ENCODE assay signal across 7 mouse cellular contexts in the genomic region with DNA sequence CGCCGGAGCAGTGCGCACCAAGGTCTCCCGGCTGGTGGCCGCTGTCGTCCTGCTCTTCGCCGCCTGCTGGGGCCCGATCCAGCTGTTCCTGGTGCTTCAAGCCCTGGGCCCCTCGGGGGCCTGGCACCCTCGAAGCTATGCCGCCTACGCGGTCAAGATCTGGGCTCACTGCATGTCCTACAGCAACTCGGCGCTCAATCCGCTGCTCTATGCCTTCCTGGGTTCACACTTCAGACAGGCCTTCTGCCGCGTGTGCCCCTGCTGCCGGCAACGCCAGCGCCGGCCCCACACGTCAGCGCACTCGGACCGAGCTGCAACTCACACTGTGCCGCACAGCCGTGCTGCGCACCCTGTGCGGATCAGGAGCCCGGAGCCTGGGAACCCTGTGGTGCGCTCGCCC. TPM values are rescaled to one million over a fixed set of nuclear protein-coding genes. Genes with fewer than 3 reads are reported as not detected.
A peak's percentile ranks its signal among the peaks of the same experiment; 100 is the strongest.
DNase-seq lines count a peak whose midpoint lies in the region; ATAC-seq and TF ChIP-seq lines count a peak whose summit lies in the region.

No protein-coding gene starts in this region.

- H3K9ac ChIP-seq in forebrain, embryonic 11.5 days (ENCODE audit: low read length): no peak overlapping the region

- no peak overlapping the region for H3K27ac ChIP-seq in left cerebral cortex, adult 2 months
- H3K27ac ChIP-seq in forebrain, embryonic 11.5 days (ENCODE audit: low read depth, low read length): no peak overlapping the region
- H3K27ac ChIP-seq in limb, embryonic 10.5 days: no peak overlapping the region; the same call in 1 of the 2 replicates

- intact Hi-C loops in left cerebral cortex, adult 2 months (cut with DNase I): no loop called here
- intact Hi-C loops in left cerebral cortex, postnatal 4 days (cut with DNase I): loop anchor here (10.0 kb wide), 1 partner anchor 87 kb away; no protein-coding TSS in a partner anchor

- no peak for ATAC-seq in forebrain, embryonic 11.5 days (replicated peaks; ENCODE audit: low FRiP score)
- ATAC-seq in activated CD4-positive, CD25-positive, alpha-beta regulatory T cell, adult 4 months: no peak

- H3K9me3 ChIP-seq in forebrain, embryonic 11.5 days (ENCODE audit: control insufficient read depth, low read length): no peaks in the 10 kb centered on the region
- H3K9me3 ChIP-seq in limb, embryonic 10.5 days (replicated peaks): no peaks in the 10 kb centered on the region

- H3K4me1 ChIP-seq in forebrain, embryonic 11.5 days (replicated peaks; ENCODE audit: control insufficient read depth, insufficient read depth, low read length): peaks cover 14% of the 10 kb centered on the region; the same call in 1 of the 2 replicates
- H3K4me1 ChIP-seq in limb, embryonic 10.5 days: peaks cover 64% of the 10 kb centered on the region

- peak overlapping the region; percentile 21; the same call in 1 of the 2 replicates for H3K4me2 ChIP-seq in forebrain, embryonic 11.5 days (ENCODE audit: low read depth, low read length, severe bottlenecking)

- peak overlapping the region; percentile 4; the same call in 1 of the 2 replicates for H3K4me3 ChIP-seq in left cerebral cortex, adult 2 months
- H3K4me3 ChIP-seq in forebrain, embryonic 11.5 days (ENCODE audit: low read depth, low read length): peak overlapping the region; percentile 17; the same call in 1 of the 2 replicates
- peak overlapping the region; percentile 43 for H3K4me3 ChIP-seq in limb, embryonic 10.5 days

- WGBS in forebrain, embryonic 11.5 days: 1% methylated on average over 34 of the region's 34 CpGs
- 1% methylated on average over 34 of the region's 34 CpGs for WGBS in limb, embryonic 10.5 days

- TF ChIP-seq CTCF in left cerebral cortex, adult 2 months (IDR thresholded peaks at IDR 0.05): no peak

- DNase-seq in left cerebral cortex, adult 2 months (ENCODE audit: extremely low spot score in 1 of 2, low spot score in 2 of 2): no peak
- DNase-seq in left cerebral cortex, postnatal 4 days: no peak
- DNase-seq in forebrain, embryonic 11.5 days (ENCODE audit: low spot score): no peak
- peak; percentile 65 for DNase-seq in limb, embryonic 10.5 days (ENCODE audit: low spot score)
- DNase-seq in retina, embryonic 14.5 days (ENCODE audit: low spot score): peak; percentile 47
- no peak for DNase-seq in adrenal gland, postnatal 4 days (ENCODE audit: low spot score in 2 of 2)

- H3K27me3 ChIP-seq in forebrain, embryonic 11.5 days (ENCODE audit: control insufficient read depth, insufficient read depth, low read length): peaks cover 65% of the 10 kb centered on the region
- H3K27me3 ChIP-seq in limb, embryonic 10.5 days (ENCODE audit: low read depth, poor library complexity, severe bottlenecking): peaks cover 72% of the 10 kb centered on the region

- no peaks in the 10 kb centered on the region for H3K36me3 ChIP-seq in forebrain, embryonic 11.5 days (ENCODE audit: control insufficient read depth, insufficient read depth, low read length)
- H3K36me3 ChIP-seq in limb, embryonic 10.5 days: no peaks in the 10 kb centered on the region

RNA-seq across cellular contexts. Expression of a gene that starts 0.6 kb away (rescaled TPM):
- 100 to 1,000 TPM; 318 to 346 TPM for total RNA-seq in left cerebral cortex, adult 2 months (2021)
- total RNA-seq in left cerebral cortex, postnatal 4 days (2021): 100 to 1,000 TPM; 307 to 309 TPM
- 135 and 145 TPM in 2 replicates for polyA plus RNA-seq in forebrain, embryonic 11.5 days (2014; fragmentation: Nextera tagmentation; extraction: Ambion mirVana)
- polyA plus RNA-seq in limb, embryonic 10.5 days (2016; fragmentation: Nextera tagmentation; extraction: Ambion mirVana): 116 and 143 TPM in 2 replicates
- polyA plus RNA-seq in activated CD4-positive, CD25-positive, alpha-beta regulatory T cell, adult 4 months (2017; shearing (Covaris generic)): 100 to 1,000 TPM in 1 of 2 experiments, 10 to 100 TPM in 1; 92.3 to 122 TPM
- 100 to 1,000 TPM; 119 to 133 TPM for total RNA-seq in adrenal gland, postnatal 4 days (2021)

RNA-seq across cellular contexts. Expression of a gene that starts 4.8 kb away (rescaled TPM):
- 1 to 10 TPM; 6.6 to 9.1 TPM for total RNA-seq in left cerebral cortex, adult 2 months (2021)
- total RNA-seq in left cerebral cortex, postnatal 4 days (2021): 1 to 10 TPM; 5.0 to 6.8 TPM
- polyA plus RNA-seq in forebrain, embryonic 11.5 days (2014; fragmentation: Nextera tagmentation; extraction: Ambion mirVana): 0.55 and 1.0 TPM in 2 replicates
- polyA plus RNA-seq in limb, embryonic 10.5 days (2016; fragmentation: Nextera tagmentation; extraction: Ambion mirVana): 0.31 and 0.49 TPM in 2 replicates
- under 1 TPM in 1 of 2 experiments, not detected in 1; 0.22 TPM for polyA plus RNA-seq in activated CD4-positive, CD25-positive, alpha-beta regulatory T cell, adult 4 months (2017; shearing (Covaris generic))
- total RNA-seq in adrenal gland, postnatal 4 days (2021): 1 to 10 TPM in 1 of 2 experiments, under 1 TPM in 1; 0.87 to 1.6 TPM

RNA-seq across cellular contexts. Expression of a gene that starts 5.3 kb away (rescaled TPM):
- 1 to 10 TPM; 5.7 to 10.0 TPM for total RNA-seq in left cerebral cortex, adult 2 months (2021)
- 1 to 10 TPM; 6.3 to 9.5 TPM for total RNA-seq in left cerebral cortex, postnatal 4 days (2021)
- polyA plus RNA-seq in forebrain, embryonic 11.5 days (2014; fragmentation: Nextera tagmentation; extraction: Ambion mirVana): 5.4 and 6.6 TPM in 2 replicates
- polyA plus RNA-seq in limb, embryonic 10.5 days (2016; fragmentation: Nextera tagmentation; extraction: Ambion mirVana): 18.2 and 29.4 TPM in 2 replicates
- 1 to 10 TPM; 2.1 to 2.5 TPM for polyA plus RNA-seq in activated CD4-positive, CD25-positive, alpha-beta regulatory T cell, adult 4 months (2017; shearing (Covaris generic))
- total RNA-seq in adrenal gland, postnatal 4 days (2021): 10 to 100 TPM; 12.6 to 15.9 TPM

RNA-seq across cellular contexts. Expression of a gene that starts 10.9 kb away (rescaled TPM):
- not detected for total RNA-seq in left cerebral cortex, adult 2 months (2021)
- not detected for total RNA-seq in left cerebral cortex, postnatal 4 days (2021)
- polyA plus RNA-seq in forebrain, embryonic 11.5 days (2014; fragmentation: Nextera tagmentation; extraction: Ambion mirVana): 3.3 and 14.8 TPM in 2 replicates
- polyA plus RNA-seq in limb, embryonic 10.5 days (2016; fragmentation: Nextera tagmentation; extraction: Ambion mirVana): not detected in 2 replicates
- not detected for polyA plus RNA-seq in activated CD4-positive, CD25-positive, alpha-beta regulatory T cell, adult 4 months (2017; shearing (Covaris generic))
- not detected for total RNA-seq in adrenal gland, postnatal 4 days (2021)

RNA-seq across cellular contexts. Expression of a gene that starts 12.8 kb away (rescaled TPM):
- 10 to 100 TPM; 55.3 to 55.5 TPM for total RNA-seq in left cerebral cortex, adult 2 months (2021)
- 10 to 100 TPM; 56.4 to 59.6 TPM for total RNA-seq in left cerebral cortex, postnatal 4 days (2021)
- 60.4 and 60.6 TPM in 2 replicates for polyA plus RNA-seq in forebrain, embryonic 11.5 days (2014; fragmentation: Nextera tagmentation; extraction: Ambion mirVana)
- 63.6 and 67.1 TPM in 2 replicates for polyA plus RNA-seq in limb, embryonic 10.5 days (2016; fragmentation: Nextera tagmentation; extraction: Ambion mirVana)
- 10 to 100 TPM in 1 of 2 experiments, 1 to 10 TPM in 1; 6.7 to 10.5 TPM for polyA plus RNA-seq in activated CD4-positive, CD25-positive, alpha-beta regulatory T cell, adult 4 months (2017; shearing (Covaris generic))
- 10 to 100 TPM; 64.1 to 64.7 TPM for total RNA-seq in adrenal gland, postnatal 4 days (2021)

Comparison
In these comparisons a context has a peak if more than half of its experiments do, and no peak if none do; other contexts are left out.
1. DNase-seq: peak in limb, embryonic 10.5 days (single experiment) and retina, embryonic 14.5 days (single experiment); none in left cerebral cortex, adult 2 months (0 of 2), left cerebral cortex, postnatal 4 days (single experiment), forebrain, embryonic 11.5 days (single experiment) and adrenal gland, postnatal 4 days (0 of 2).
2. Peak in every context shown above with its lines, with median percentiles within 50 percentile points of each other: H3K4me3 ChIP-seq.